Mouse (Mus musculus) embryonic facial prominence, embryonic 15.5 days (tissue): ENCODE measurements around the gene Znrf1. TPM values are rescaled to one million over a fixed set of nuclear protein-coding genes. Genes with fewer than 3 reads are reported as not detected.
A peak's percentile ranks its signal among the peaks of the same experiment; 100 is the strongest.

Experiments
- ATAC-seq: fragments of 200-750 bp; cut with Nextera tagmentation; 2 replicates; pipeline ENCODE4 v1.8.0; 2017; ENCODE audit warnings: low read depth, moderate TSS enrichment; ENCODE audit not compliant: insufficient number of reproducible peaks, low FRiP score, low TSS enrichment
- H3K27ac ChIP-seq: fragments of 300-500 bp; sonication (generic); replicated peaks from 2 replicates; pipeline ENCODE4 v1.5.1; 2015; ENCODE audit warnings: mild to moderate bottlenecking, inconsistent platforms
- H3K27me3 ChIP-seq: fragments of 300-500 bp; sonication (generic); 2 replicates; pipeline ENCODE4 v1.6.1; 2015; ENCODE audit warnings: inconsistent platforms
- H3K36me3 ChIP-seq: fragments of 300-500 bp; sonication (generic); 2 replicates; pipeline ENCODE4 v1.6.1; 2015; ENCODE audit warnings: mild to moderate bottlenecking, inconsistent platforms
- H3K4me1 ChIP-seq: fragments of 300-500 bp; sonication (generic); 2 replicates; pipeline ENCODE4 v1.6.1; 2015; ENCODE audit warnings: inconsistent platforms
- H3K4me2 ChIP-seq: fragments of 300-500 bp; sonication (generic); replicated peaks from 2 replicates; pipeline ENCODE4 v1.6.1; 2015; ENCODE audit warnings: mild to moderate bottlenecking, inconsistent platforms
- H3K4me3 ChIP-seq: fragments of 300-500 bp; sonication (generic); replicated peaks from 2 replicates; pipeline ENCODE4 v1.5.1; 2015; ENCODE audit warnings: mild to moderate bottlenecking, inconsistent platforms
- H3K9ac ChIP-seq: fragments of 300-500 bp; sonication (generic); 2 replicates; pipeline ENCODE4 v1.6.1; 2015; ENCODE audit warnings: inconsistent platforms
- H3K9me3 ChIP-seq: fragments of 300-500 bp; sonication (generic); replicated peaks from 2 replicates; pipeline ENCODE4 v1.6.1; 2016; ENCODE audit warnings: inconsistent platforms
- WGBS: fragments of 180-500 bp; shearing (Covaris S2); methylation state at CpG from one replicate; pipeline ENCODE4 v1.1.7; 2015; 5-methylcytosine and 5-hydroxymethylcytosine counted together
- polyA plus RNA-seq: library from polyadenylated mRNA; unstranded; fragments of >200 nt; fragmentation: Nextera tagmentation; extraction: Ambion mirVana; gene quantifications from 2 replicates; pipeline ENCODE4 v1.2.1, GENCODE M21; 2015

Znrf1 gene
- polyA plus RNA-seq, 1 experiment from 2014 or later: 42.7 TPM

DNA sequence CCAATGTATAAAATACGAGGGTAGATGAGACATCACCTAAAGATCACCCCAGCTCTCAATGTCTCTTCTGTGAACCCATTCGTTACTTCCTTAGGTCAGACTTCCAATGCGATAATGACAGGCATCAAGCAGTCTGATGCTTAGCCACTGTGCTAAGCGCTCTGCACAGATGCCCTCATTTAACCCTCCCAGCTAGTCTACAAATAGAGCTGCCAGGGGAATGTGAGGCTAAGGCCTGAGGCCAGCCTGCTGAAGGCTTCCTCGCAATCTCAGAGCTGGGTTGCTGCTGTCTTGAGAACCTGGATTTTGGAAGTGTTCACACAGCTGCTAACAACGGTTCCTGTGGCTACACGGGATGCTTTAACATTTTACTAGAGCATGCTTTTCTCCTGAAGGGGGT lies 23.0 kb upstream of the Znrf1 start:
- no peaks in the 10 kb centered on the region for H3K27me3 ChIP-seq
- no peak for ATAC-seq
- WGBS: 76% methylated on average over 7 of the region's 7 CpGs
- no peak overlapping the region for H3K27ac ChIP-seq
- H3K4me1 ChIP-seq: no peaks in the 10 kb centered on the region
- H3K9ac ChIP-seq: no peak overlapping the region
- no peaks in the 10 kb centered on the region; the same call in 1 of the 2 replicates for H3K36me3 ChIP-seq
- no peaks in the 10 kb centered on the region for H3K9me3 ChIP-seq
- no peak overlapping the region for H3K4me2 ChIP-seq
- no peak overlapping the region for H3K4me3 ChIP-seq

DNA sequence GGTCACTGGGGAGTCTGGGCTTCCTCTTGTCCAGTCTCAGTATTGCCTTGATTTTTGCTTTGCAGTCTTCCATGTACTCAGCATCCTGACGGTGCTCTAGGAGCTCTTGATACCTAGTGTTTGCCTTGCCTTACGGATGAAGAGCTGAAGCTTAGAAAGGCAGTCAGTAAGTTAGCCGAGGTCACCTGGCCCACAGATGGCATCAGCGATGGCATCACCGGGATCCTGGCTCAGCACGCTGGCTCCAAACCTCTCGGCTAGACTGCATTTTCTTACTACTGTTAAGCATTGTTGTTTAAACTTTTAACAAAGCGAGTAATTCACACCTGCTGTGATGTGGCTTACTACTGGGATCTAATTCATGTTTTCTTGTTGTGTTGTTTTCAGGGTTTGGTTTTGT lies 22.5 kb upstream of the Znrf1 start:
- Histone ChIP-seq H3K9ac (no peak overlapping the region), H3K36me3 (no peaks in the 10 kb centered on the region; the same call in 1 of the 2 replicates), H3K4me1 (no peaks in the 10 kb centered on the region), H3K9me3 (no peaks in the 10 kb centered on the region), H3K27me3 (no peaks in the 10 kb centered on the region), H3K27ac (no peak overlapping the region), H3K4me2 (no peak overlapping the region), H3K4me3 (no peak overlapping the region)
- ATAC-seq: no peak
- WGBS: 73% methylated on average over 8 of the region's 8 CpGs

DNA sequence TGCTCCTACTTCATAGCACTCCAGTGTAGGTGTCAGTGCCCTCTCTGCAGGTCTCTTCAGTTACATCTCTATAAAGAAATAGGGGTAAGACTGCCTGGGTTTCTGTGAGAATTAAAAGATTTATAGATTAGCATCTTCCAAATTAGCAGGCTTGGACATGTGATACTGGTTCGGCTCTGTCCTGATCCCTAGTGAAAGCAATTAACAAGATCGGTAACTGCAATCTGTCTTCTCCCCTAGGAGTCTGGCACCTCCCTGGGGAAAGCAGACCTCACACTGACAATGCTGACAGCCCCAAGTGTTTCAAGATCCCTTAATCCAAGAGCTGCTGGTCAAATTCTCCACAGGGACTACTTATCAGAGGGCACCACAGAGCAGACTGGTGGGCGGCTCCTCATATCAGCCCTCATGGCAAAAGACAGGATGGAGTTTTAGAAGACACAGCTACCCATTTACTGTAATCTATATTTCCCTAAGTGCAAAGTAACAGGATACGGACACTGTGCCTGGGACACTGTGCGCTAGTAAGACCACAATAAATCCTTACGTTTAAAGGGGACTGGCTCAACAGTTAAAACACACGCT lies 19.4 kb upstream of the Znrf1 start:
- ATAC-seq: no peak

DNA sequence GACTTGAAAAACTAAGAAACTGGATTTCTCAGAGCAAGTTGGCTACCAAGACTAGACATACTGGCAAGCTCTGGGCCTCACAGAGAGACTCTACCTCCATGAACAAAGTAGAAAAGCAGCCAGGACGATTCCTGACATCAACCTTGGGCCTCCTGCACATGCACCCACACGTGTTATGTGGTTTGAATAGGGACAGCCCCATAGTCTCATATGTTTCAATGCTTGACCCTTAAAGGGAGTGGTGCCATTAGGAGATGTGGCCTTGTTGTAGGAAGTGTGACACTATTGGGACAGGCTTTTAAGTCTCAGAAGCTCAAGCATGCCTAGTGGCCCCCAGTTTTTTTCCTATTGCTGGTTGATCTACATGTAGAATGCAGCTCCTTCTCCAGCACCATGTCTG lies 18.4 kb upstream of the Znrf1 start:
- Histone ChIP-seq H3K4me2 (no peak overlapping the region), H3K9me3 (no peaks in the 10 kb centered on the region), H3K36me3 (no peaks in the 10 kb centered on the region; the same call in 1 of the 2 replicates), H3K4me3 (no peak overlapping the region), H3K27me3 (no peaks in the 10 kb centered on the region), H3K9ac (no peak overlapping the region), H3K4me1 (peaks cover 10% of the 10 kb centered on the region), H3K27ac (no peak overlapping the region)
- WGBS: 93% methylated on average over 2 of the region's 2 CpGs
- no peak for ATAC-seq

More for the DNA sequence above, 19.4 kb upstream of the Znrf1 start:
- H3K9ac ChIP-seq: no peak overlapping the region
- 74% methylated on average over 7 of the region's 7 CpGs for WGBS
- peaks cover 10% of the 10 kb centered on the region for H3K4me1 ChIP-seq
- no peak overlapping the region for H3K27ac ChIP-seq
- H3K36me3 ChIP-seq: no peaks in the 10 kb centered on the region; the same call in 1 of the 2 replicates
- H3K9me3 ChIP-seq: no peaks in the 10 kb centered on the region
- H3K4me3 ChIP-seq: no peak overlapping the region
- H3K4me2 ChIP-seq: no peak overlapping the region
- H3K27me3 ChIP-seq: no peaks in the 10 kb centered on the region

DNA sequence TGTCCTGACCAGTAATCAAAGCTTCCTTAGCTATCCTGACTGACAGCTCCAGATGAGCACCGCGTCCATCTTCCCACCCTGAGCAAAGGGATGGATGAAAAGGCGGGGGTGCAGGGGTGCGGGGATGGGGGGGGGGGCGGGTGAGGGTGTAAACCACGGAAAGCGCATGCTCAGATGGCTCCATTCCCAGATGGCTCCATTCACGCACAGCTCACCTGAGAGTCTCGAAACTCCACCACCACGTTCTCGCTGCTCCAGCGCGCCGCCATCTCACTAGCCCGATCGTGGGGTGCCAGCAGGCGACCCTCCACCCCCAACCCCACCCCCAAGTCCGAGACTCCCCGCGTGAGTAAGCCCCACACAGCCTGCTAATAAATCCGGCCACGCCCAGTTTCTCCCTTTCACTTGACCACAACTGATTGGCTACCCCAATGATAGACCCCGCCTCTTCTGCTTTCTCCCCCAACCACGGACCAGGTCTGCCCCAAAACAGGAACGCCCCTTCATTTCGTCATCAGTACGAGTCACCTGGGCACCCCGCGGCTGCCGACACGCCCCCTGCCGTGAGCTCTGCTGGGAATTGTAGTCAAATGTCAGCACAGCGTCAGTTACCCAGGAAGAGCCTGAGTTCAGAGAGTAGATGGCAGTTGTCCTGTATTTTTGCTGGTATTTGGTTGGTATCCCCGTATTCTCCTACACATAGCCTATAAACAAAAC lies 14.0 kb upstream of the Znrf1 start, which contains the start of gene Wdr59:
Gene Wdr59 (minus strand): TSS at position 380 of the 717 bp plus-strand sequence.
- WGBS: under 1% methylated on average over 34 of the region's 34 CpGs
- H3K27me3 ChIP-seq: no peaks in the 10 kb centered on the region
- ATAC-seq: peak; percentile 100
- no peaks in the 10 kb centered on the region for H3K36me3 ChIP-seq
- peak within 1 kb of the TSS; percentile 65 for H3K4me2 ChIP-seq
- H3K9me3 ChIP-seq: no peaks in the 10 kb centered on the region
- peak within 1 kb of the TSS; percentile 33 for H3K9ac ChIP-seq
- H3K27ac ChIP-seq: peak within 1 kb of the TSS; percentile 68; the same call in 1 of the 2 replicates
- peaks cover 10% of the 10 kb centered on the region for H3K4me1 ChIP-seq
- peak within 1 kb of the TSS; percentile 74 for H3K4me3 ChIP-seq

DNA sequence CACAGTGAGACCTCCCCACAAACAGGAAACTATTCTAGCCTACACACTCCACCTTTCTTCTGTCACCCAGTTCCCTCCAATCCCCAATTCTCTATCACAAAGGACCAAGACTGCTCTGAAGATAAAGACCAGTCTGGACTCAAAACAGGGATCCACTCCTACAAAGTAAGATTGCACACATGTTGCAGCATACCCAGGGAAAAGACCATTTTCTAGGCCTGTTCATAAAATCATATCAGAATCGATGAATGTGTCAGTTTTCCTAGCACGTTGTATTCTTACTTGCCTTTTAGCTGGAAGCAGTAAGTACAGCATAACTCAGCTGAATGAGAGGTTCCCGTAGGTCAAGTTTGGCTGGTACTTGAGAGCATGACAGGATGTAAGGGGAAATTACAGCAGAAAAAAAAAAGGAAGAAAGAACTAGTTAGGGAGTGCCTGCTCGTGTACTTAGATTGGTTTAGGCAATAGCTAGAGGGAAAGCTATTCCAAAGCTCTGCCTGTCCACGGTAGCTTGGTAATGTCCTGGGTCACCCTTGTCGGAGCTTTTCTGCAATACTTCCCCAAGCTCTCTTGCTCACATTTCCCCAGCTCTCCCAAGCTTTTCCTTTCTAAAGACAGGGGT lies 9.4 kb upstream of the Znrf1 start:
- no peak for ATAC-seq
- H3K27ac ChIP-seq: no peak overlapping the region
- H3K9me3 ChIP-seq: no peaks in the 10 kb centered on the region
- H3K36me3 ChIP-seq: no peaks in the 10 kb centered on the region
- peaks cover under 1% of the 10 kb centered on the region; the same call in 1 of the 2 replicates for H3K4me1 ChIP-seq
- H3K27me3 ChIP-seq: no peaks in the 10 kb centered on the region
- H3K9ac ChIP-seq: no peak overlapping the region
- 63% methylated on average over 6 of the region's 6 CpGs for WGBS
- no peak overlapping the region for H3K4me3 ChIP-seq
- no peak overlapping the region for H3K4me2 ChIP-seq

DNA sequence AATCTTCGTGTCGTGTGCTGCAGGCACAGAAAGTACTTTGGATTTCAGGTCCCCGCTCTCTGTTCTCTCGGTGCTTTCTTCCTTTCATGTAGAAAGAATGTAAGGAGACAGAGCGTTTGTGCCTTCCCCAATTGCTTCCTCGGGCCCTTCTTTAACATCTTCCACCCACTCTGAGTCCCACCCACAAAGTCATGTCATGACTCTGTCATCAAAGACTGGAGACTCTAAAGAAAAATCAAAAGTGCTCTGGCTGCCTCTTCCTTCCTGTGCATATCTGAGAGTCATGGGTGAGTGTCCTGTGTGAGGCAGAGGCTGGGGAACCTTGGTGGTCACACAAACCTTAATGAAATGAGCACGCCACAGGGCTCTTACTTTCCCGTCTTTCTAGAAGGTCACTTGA lies 8.7 kb upstream of the Znrf1 start:
- H3K27ac ChIP-seq: no peak overlapping the region
- no peaks in the 10 kb centered on the region for H3K27me3 ChIP-seq
- H3K4me1 ChIP-seq: no peaks in the 10 kb centered on the region
- H3K4me2 ChIP-seq: no peak overlapping the region
- H3K4me3 ChIP-seq: no peak overlapping the region
- H3K9ac ChIP-seq: no peak overlapping the region
- 59% methylated on average over 8 of the region's 8 CpGs for WGBS
- no peak for ATAC-seq
- H3K36me3 ChIP-seq: no peaks in the 10 kb centered on the region
- no peaks in the 10 kb centered on the region for H3K9me3 ChIP-seq

DNA sequence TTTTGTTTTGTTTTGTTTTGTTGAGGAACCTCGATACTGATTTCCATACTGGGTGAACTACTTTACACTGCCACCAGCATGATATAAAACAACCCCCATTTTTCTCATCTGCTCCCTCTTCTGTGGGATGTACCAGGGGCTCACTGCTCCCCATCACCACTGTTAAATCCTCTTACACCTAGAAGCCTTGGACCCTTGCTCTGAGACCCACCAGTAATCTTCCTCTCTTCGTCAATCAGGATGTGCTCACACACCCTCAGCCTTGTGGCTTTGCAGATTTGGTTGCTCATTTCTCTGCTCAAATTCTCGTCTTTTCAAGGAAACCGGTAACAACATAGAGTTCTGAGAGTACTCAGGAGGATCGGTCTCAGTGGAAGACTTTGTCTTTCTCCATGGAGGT lies 7.8 kb upstream of the Znrf1 start:
- no peak overlapping the region for H3K9ac ChIP-seq
- H3K9me3 ChIP-seq: no peaks in the 10 kb centered on the region
- no peaks in the 10 kb centered on the region for H3K36me3 ChIP-seq
- no peak overlapping the region for H3K4me2 ChIP-seq
- H3K27me3 ChIP-seq: no peaks in the 10 kb centered on the region
- WGBS: 73% methylated on average over 5 of the region's 5 CpGs
- H3K27ac ChIP-seq: no peak overlapping the region
- ATAC-seq: no peak
- H3K4me3 ChIP-seq: no peak overlapping the region
- H3K4me1 ChIP-seq: no peaks in the 10 kb centered on the region

DNA sequence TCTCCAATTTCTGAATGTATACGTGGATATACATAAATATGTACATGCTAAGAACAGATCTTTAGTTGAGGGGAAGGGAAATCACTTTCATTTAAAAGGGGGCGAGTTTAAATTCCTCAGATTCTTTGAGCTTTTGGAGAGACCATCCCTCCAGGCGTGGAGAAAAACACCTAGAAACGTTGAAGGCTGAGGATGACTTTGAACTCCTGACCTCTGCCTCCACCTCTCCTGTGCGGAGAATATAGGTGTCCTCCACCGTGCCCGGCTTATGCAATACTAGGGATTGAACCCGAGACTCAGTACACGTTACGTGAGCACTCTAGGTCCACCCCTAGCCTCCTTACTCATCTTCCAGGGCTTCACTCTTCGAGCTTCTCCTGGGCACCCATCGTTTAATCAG lies 4.7 kb upstream of the Znrf1 start:
- H3K9ac ChIP-seq: no peak overlapping the region
- WGBS: 60% methylated on average over 12 of the region's 12 CpGs

DNA sequence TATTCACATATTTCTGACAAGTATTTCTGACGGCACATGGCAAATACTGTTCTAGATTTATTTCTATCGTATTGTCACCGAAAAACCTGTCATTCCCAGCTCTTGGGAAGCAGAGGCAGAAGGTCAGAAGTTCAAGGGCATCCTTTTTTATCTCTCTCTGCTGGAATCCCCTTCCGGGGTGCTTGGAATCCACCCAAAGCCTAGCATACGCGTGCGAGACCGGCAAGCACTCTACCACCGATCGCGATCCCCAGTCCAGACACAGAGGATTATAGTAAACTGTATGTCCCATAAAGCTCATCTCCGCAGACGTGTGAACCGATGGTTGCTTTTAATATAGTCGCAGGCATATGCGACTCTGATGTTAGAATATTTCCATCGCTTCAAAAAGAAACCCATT lies 4.3 kb upstream of the Znrf1 start:
- H3K4me2 ChIP-seq: no peak overlapping the region
- H3K9me3 ChIP-seq: no peaks in the 10 kb centered on the region
- H3K4me1 ChIP-seq: no peaks in the 10 kb centered on the region
- no peak overlapping the region for H3K27ac ChIP-seq
- H3K36me3 ChIP-seq: no peaks in the 10 kb centered on the region
- no peaks in the 10 kb centered on the region for H3K27me3 ChIP-seq
- no peak for ATAC-seq
- no peak overlapping the region for H3K9ac ChIP-seq
- H3K4me3 ChIP-seq: no peak overlapping the region
- WGBS: 88% methylated on average over 17 of the region's 17 CpGs

More for the DNA sequence above, 4.7 kb upstream of the Znrf1 start:
- Histone ChIP-seq H3K4me1 (no peaks in the 10 kb centered on the region), H3K27ac (no peak overlapping the region), H3K9me3 (no peaks in the 10 kb centered on the region), H3K4me2 (no peak overlapping the region), H3K36me3 (no peaks in the 10 kb centered on the region), H3K27me3 (no peaks in the 10 kb centered on the region), H3K4me3 (no peak overlapping the region)
- no peak for ATAC-seq

DNA sequence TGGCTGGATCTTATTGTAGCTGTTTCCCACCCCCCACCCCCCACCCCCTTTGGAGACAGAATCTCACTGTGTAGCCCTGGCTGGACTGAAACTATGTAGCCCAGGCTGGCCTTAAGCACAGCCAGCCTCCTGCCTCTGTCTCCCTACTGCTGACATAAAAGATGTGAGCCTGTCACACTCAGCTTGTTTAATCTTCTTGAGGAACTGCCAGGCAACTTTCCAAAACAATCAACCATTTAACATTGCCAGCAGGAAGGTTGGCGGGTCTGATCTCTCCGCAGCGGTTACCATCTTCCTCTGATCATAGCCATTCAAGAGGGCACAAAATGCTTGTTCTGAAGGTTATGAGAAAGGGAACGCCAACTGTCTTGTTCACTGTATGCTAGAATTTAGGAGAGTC lies 2.4 kb upstream of the Znrf1 start:
- H3K4me3 ChIP-seq: no peak overlapping the region
- no peak for ATAC-seq
- no peak overlapping the region for H3K9ac ChIP-seq
- 64% methylated on average over 4 of the region's 4 CpGs for WGBS
- peaks cover 14% of the 10 kb centered on the region for H3K4me1 ChIP-seq
- no peak overlapping the region for H3K27ac ChIP-seq
- H3K9me3 ChIP-seq: no peaks in the 10 kb centered on the region
- no peaks in the 10 kb centered on the region for H3K27me3 ChIP-seq
- no peaks in the 10 kb centered on the region for H3K36me3 ChIP-seq
- H3K4me2 ChIP-seq: no peak overlapping the region
